Mouse (Mus musculus): ENCODE data around the gene Ube2r2.
A peak's percentile ranks its signal among the peaks of the same experiment; 100 is the strongest.

GRCm38 (mm10) chr4:41165693-41166475 lies 30.3 kb downstream of the Ube2r2 start:
- TF ChIP-seq POLR2A (IDR thresholded peaks at IDR 0.05; ENCODE audit: low read depth, low read length) = no peak
- peak; percentile 17; the same call in 1 of the 2 replicates for TF ChIP-seq CTCF (IDR thresholded peaks at IDR 0.05; ENCODE audit: extremely low read depth, insufficient read depth, insufficient read length, insufficient replicate concordance)
